Mouse (Mus musculus) midbrain, embryonic 13.5 days (tissue): ENCODE measurements around the gene Adam12. TPM values are rescaled to one million over a fixed set of nuclear protein-coding genes. Genes with fewer than 3 reads are reported as not detected.

Experiments
- ATAC-seq: fragments of 200-750 bp; cut with Nextera tagmentation; 2 replicates; pipeline ENCODE4 v1.8.0; 2017; ENCODE audit warnings: mild to moderate bottlenecking, moderate TSS enrichment, moderate library complexity
- H3K27ac ChIP-seq: fragments of 300-500 bp; sonication (generic); 2 replicates; pipeline ENCODE4 v1.5.1; 2015; ENCODE audit warnings: inconsistent platforms, mild to moderate bottlenecking, moderate library complexity
- H3K27me3 ChIP-seq: fragments of 300-500 bp; sonication (generic); 2 replicates; pipeline ENCODE4 v1.6.1; 2015; ENCODE audit warnings: mild to moderate bottlenecking, inconsistent platforms
- H3K36me3 ChIP-seq: fragments of 300-500 bp; sonication (generic); 2 replicates; pipeline ENCODE4 v1.6.1; 2015; ENCODE audit warnings: mild to moderate bottlenecking, inconsistent platforms
- H3K4me1 ChIP-seq: fragments of 300-500 bp; sonication (generic); replicated peaks from 2 replicates; pipeline ENCODE4 v1.6.1; 2015; ENCODE audit warnings: inconsistent platforms
- H3K4me2 ChIP-seq: fragments of 300-500 bp; sonication (generic); replicated peaks from 2 replicates; pipeline ENCODE4 v1.6.1; 2015; ENCODE audit warnings: moderate library complexity, mild to moderate bottlenecking, inconsistent platforms
- H3K4me3 ChIP-seq: fragments of 300-500 bp; sonication (generic); replicated peaks from 2 replicates; pipeline ENCODE4 v1.5.1; 2015; ENCODE audit warnings: mild to moderate bottlenecking, inconsistent platforms
- H3K9ac ChIP-seq: fragments of 300-500 bp; sonication (generic); replicated peaks from 2 replicates; pipeline ENCODE4 v1.6.1; 2015; ENCODE audit warnings: mild to moderate bottlenecking, inconsistent platforms
- H3K9me3 ChIP-seq: fragments of 300-500 bp; sonication (generic); 2 replicates; pipeline ENCODE4 v1.6.1; 2016; ENCODE audit warnings: mild to moderate bottlenecking, inconsistent platforms
- WGBS: fragments of 180-500 bp; shearing (Covaris S2); methylation state at CpG from one replicate; pipeline ENCODE4 v1.1.7; 2015; 5-methylcytosine and 5-hydroxymethylcytosine counted together
- polyA plus RNA-seq: library from polyadenylated mRNA; unstranded; fragments of >200 nt; fragmentation: Nextera tagmentation; extraction: Ambion mirVana; gene quantifications from 2 replicates; pipeline ENCODE4 v1.2.1, GENCODE M21; 2015

The Adam12 gene
- 1.2 and 1.8 TPM in 2 replicates for polyA plus RNA-seq

- H3K4me3 ChIP-seq: no peak within 1 kb of the TSS
- peaks cover 2% of the 10 kb centered on the region for H3K27me3 ChIP-seq
- H3K9me3 ChIP-seq: no peaks in the 10 kb centered on the region
- no peak within 1 kb of the TSS for H3K27ac ChIP-seq
- H3K36me3 ChIP-seq: no peaks in the 10 kb centered on the region
- H3K4me1 ChIP-seq: peaks cover 8% of the 10 kb centered on the region
- no peak within 1 kb of the TSS for H3K4me2 ChIP-seq
- ATAC-seq: no peak
- 78% methylated on average over 14 of the region's 14 CpGs for WGBS
- H3K9ac ChIP-seq: no peak within 1 kb of the TSS
Measured at GRCm38 (mm10) chr7:134231378-134232346, at the start of gene Adam12. Gene Adam12, minus strand, starts transcription at chr7:134232146.

GRCm38 (mm10) chr7:134272956-134273355 lies 41.0 kb upstream of the Adam12 start:
- WGBS: 83% methylated on average over 5 of the region's 5 CpGs
- no peak overlapping the region for H3K27ac ChIP-seq
- no peak overlapping the region for H3K4me3 ChIP-seq
- no peak overlapping the region for H3K4me2 ChIP-seq
- H3K4me1 ChIP-seq: no peaks in the 10 kb centered on the region
- no peak for ATAC-seq
- H3K9ac ChIP-seq: no peak overlapping the region
- H3K36me3 ChIP-seq: no peaks in the 10 kb centered on the region
- H3K9me3 ChIP-seq: no peaks in the 10 kb centered on the region
- no peaks in the 10 kb centered on the region for H3K27me3 ChIP-seq

GRCm38 (mm10) chr7:134272421-134272820 lies 40.5 kb upstream of the Adam12 start:
- Histone ChIP-seq H3K9me3 (no peaks in the 10 kb centered on the region), H3K36me3 (no peaks in the 10 kb centered on the region), H3K27ac (no peak overlapping the region), H3K27me3 (no peaks in the 10 kb centered on the region), H3K4me1 (no peaks in the 10 kb centered on the region), H3K9ac (no peak overlapping the region), H3K4me2 (no peak overlapping the region), H3K4me3 (no peak overlapping the region)
- no peak for ATAC-seq
- WGBS: 70% methylated on average over 4 of the region's 4 CpGs

GRCm38 (mm10) chr7:134265783-134266182 lies 33.8 kb upstream of the Adam12 start:
- ATAC-seq: no peak
- no peak overlapping the region for H3K27ac ChIP-seq
- no peak overlapping the region for H3K9ac ChIP-seq
- 0 out of 2 replicates have a peak, but pooled peaks cover 6% of the 10 kb centered on the region for H3K4me1 ChIP-seq
- H3K4me3 ChIP-seq: no peak overlapping the region
- 79% methylated on average over 4 of the region's 4 CpGs for WGBS
- H3K27me3 ChIP-seq: no peaks in the 10 kb centered on the region
- no peaks in the 10 kb centered on the region for H3K36me3 ChIP-seq
- no peak overlapping the region for H3K4me2 ChIP-seq
- H3K9me3 ChIP-seq: no peaks in the 10 kb centered on the region

- no peak overlapping the region for H3K27ac ChIP-seq
- 38% methylated on average over 4 of the region's 4 CpGs for WGBS
- no peak overlapping the region for H3K4me2 ChIP-seq
- H3K36me3 ChIP-seq: no peaks in the 10 kb centered on the region
- H3K27me3 ChIP-seq: no peaks in the 10 kb centered on the region
- no peak overlapping the region for H3K9ac ChIP-seq
- no peaks in the 10 kb centered on the region for H3K9me3 ChIP-seq
- ATAC-seq: peak; percentile 58; the same call in 1 of the 2 replicates
- 0 out of 2 replicates have a peak, but pooled peaks cover 6% of the 10 kb centered on the region for H3K4me1 ChIP-seq
- H3K4me3 ChIP-seq: no peak overlapping the region
Measured at GRCm38 (mm10) chr7:134263146-134263906, 31.4 kb upstream of the Adam12 start.

- Histone ChIP-seq H3K36me3 (no peaks in the 10 kb centered on the region), H3K4me2 (no peak overlapping the region), H3K4me1 (0 out of 2 replicates have a peak, but pooled peaks cover 6% of the 10 kb centered on the region), H3K9ac (no peak overlapping the region), H3K27ac (no peak overlapping the region), H3K9me3 (no peaks in the 10 kb centered on the region), H3K27me3 (no peaks in the 10 kb centered on the region), H3K4me3 (no peak overlapping the region)
- ATAC-seq: no peak
- 60% methylated on average over 4 of the region's 4 CpGs for WGBS
Measured at GRCm38 (mm10) chr7:134261003-134261701, 29.2 kb upstream of the Adam12 start.

- H3K4me2 ChIP-seq: no peak overlapping the region
- no peaks in the 10 kb centered on the region for H3K27me3 ChIP-seq
- H3K4me1 ChIP-seq: peaks cover 5% of the 10 kb centered on the region; the same call in 1 of the 2 replicates
- no peak overlapping the region for H3K4me3 ChIP-seq
- H3K9me3 ChIP-seq: no peaks in the 10 kb centered on the region
- H3K9ac ChIP-seq: no peak overlapping the region
- no peak for ATAC-seq
- no peak overlapping the region for H3K27ac ChIP-seq
- H3K36me3 ChIP-seq: no peaks in the 10 kb centered on the region
- 84% methylated on average over 7 of the region's 7 CpGs for WGBS
Measured at GRCm38 (mm10) chr7:134250273-134250870, 18.4 kb upstream of the Adam12 start.

- Histone ChIP-seq H3K27me3 (no peaks in the 10 kb centered on the region), H3K9ac (no peak overlapping the region), H3K4me1 (peaks cover 5% of the 10 kb centered on the region; the same call in 1 of the 2 replicates), H3K4me3 (no peak overlapping the region), H3K9me3 (no peaks in the 10 kb centered on the region), H3K4me2 (no peak overlapping the region), H3K27ac (no peak overlapping the region), H3K36me3 (no peaks in the 10 kb centered on the region)
- ATAC-seq: no peak
- 96% methylated on average over 2 of the region's 2 CpGs for WGBS
Measured at GRCm38 (mm10) chr7:134248041-134248440, 16.1 kb upstream of the Adam12 start.

GRCm38 (mm10) chr7:134246624-134247023 lies 14.7 kb upstream of the Adam12 start:
- H3K36me3 ChIP-seq: no peaks in the 10 kb centered on the region
- ATAC-seq: no peak
- H3K4me2 ChIP-seq: no peak overlapping the region
- peaks cover 5% of the 10 kb centered on the region; the same call in 1 of the 2 replicates for H3K4me1 ChIP-seq
- no peak overlapping the region for H3K27ac ChIP-seq
- no peaks in the 10 kb centered on the region for H3K27me3 ChIP-seq
- H3K9ac ChIP-seq: no peak overlapping the region
- H3K9me3 ChIP-seq: no peaks in the 10 kb centered on the region
- no peak overlapping the region for H3K4me3 ChIP-seq
- 17% methylated on average over 5 of the region's 5 CpGs for WGBS

GRCm38 (mm10) chr7:134242773-134243172 lies 10.8 kb upstream of the Adam12 start:
- 83% methylated on average over 1 of the region's 1 CpGs for WGBS
- H3K9me3 ChIP-seq: no peaks in the 10 kb centered on the region

GRCm38 (mm10) chr7:134241212-134241611 lies 9.3 kb upstream of the Adam12 start:
- H3K27ac ChIP-seq: no peak overlapping the region
- peaks cover under 1% of the 10 kb centered on the region; the same call in 1 of the 2 replicates for H3K4me1 ChIP-seq
- H3K9me3 ChIP-seq: no peaks in the 10 kb centered on the region
- H3K4me2 ChIP-seq: no peak overlapping the region
- no peak overlapping the region for H3K4me3 ChIP-seq
- no peaks in the 10 kb centered on the region for H3K27me3 ChIP-seq
- no peak overlapping the region for H3K9ac ChIP-seq
- H3K36me3 ChIP-seq: no peaks in the 10 kb centered on the region
- ATAC-seq: no peak
- 81% methylated on average over 4 of the region's 4 CpGs for WGBS

More at GRCm38 (mm10) chr7:134242773-134243172, 10.8 kb upstream of the Adam12 start:
- H3K36me3 ChIP-seq: no peaks in the 10 kb centered on the region
- H3K27ac ChIP-seq: no peak overlapping the region
- H3K4me1 ChIP-seq: peaks cover 5% of the 10 kb centered on the region; the same call in 1 of the 2 replicates
- no peak for ATAC-seq
- no peak overlapping the region for H3K9ac ChIP-seq
- H3K4me2 ChIP-seq: no peak overlapping the region
- no peak overlapping the region for H3K4me3 ChIP-seq
- no peaks in the 10 kb centered on the region for H3K27me3 ChIP-seq
